Mouse (Mus musculus): ENCODE measurements around the gene Ret. TPM values are rescaled to one million over a fixed set of nuclear protein-coding genes. Genes with fewer than 3 reads are reported as not detected.
A peak's percentile ranks its signal among the peaks of the same experiment; 100 is the strongest.

Gene Ret
- polyA plus RNA-seq (2012), result not detected in 2 replicates

DNA sequence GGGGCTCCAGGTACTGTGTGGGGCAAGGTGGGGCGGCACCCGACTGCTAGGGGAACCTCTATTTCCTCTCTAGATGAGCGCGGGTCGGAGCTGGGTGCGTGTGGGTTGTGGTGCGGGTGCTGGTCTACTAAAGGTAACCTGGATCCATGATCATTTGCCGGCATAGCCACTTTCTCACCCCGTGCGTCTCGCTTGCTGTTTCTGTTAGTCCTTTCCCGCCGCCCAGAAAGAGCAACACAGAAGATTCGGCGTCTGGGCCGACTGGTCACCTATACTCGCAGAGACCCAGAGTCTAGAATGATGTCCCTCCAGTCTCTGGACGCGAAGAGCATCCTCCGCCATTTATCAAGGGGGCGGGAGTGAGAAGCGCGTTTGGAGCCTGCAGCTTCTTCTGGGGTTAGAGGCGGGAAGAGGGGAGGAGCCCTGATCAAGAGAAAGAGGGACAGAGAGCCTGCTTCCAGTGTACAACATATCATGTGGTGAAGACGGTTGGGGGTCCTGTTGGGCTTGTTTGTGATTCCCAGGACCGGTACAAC lies at the start of gene Ret:
Ret (minus strand) TSS at position 279 of the 536 bp plus-strand sequence.
- Histone ChIP-seq H3K4me1 (ENCODE audit: control insufficient read depth) (no peaks in the 10 kb centered on the region; the same call in 1 of the 2 replicates), H3K4me3 (replicated peaks) (peak within 1 kb of the TSS; percentile 16), H3K36me3 (ENCODE audit: control insufficient read depth) (no peaks in the 10 kb centered on the region), H3K27me3 (ENCODE audit: control insufficient read depth) (peaks cover 59% of the 10 kb centered on the region), H3K9me3 (ENCODE audit: control insufficient read depth, low read length) (no peaks in the 10 kb centered on the region)
- TF ChIP-seq TAL1 (IDR thresholded peaks at IDR 0.05; ENCODE audit: low read length), result no peak
- TF ChIP-seq GATA1 (IDR thresholded peaks at IDR 0.05; ENCODE audit: low read length), result no peak

DNA sequence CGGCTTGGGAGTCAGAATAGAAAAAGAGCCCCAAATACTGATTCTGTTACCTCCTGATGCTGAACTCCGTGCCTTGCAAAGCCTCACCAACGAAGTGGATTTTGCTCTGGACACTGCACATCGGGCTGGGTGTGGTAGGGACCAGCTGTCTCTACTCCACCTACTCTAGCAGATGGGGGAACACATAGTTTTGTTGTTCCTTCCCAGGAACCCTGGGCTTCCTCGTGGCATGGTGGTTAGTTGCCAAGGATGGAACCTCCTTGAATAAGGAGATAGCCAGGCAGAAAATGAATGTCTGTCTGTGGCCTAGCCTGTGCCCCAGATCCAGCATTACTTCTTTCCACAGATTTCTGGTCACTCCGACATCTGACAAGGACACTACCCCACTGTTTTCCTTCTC lies 49.6 kb upstream of the Ret start:
- TF ChIP-seq TAL1 (IDR thresholded peaks at IDR 0.05; ENCODE audit: low read length) (no peak), GATA1 (IDR thresholded peaks at IDR 0.05; ENCODE audit: low read length) (no peak)
- H3K4me3 ChIP-seq (replicated peaks), result no peak overlapping the region

GRCm38 (mm10) chr6:118244106-118244505 lies 46.6 kb upstream of the Ret start:
- Histone ChIP-seq H3K36me3 (ENCODE audit: control insufficient read depth) (no peaks in the 10 kb centered on the region), H3K9me3 (ENCODE audit: control insufficient read depth, low read length) (no peaks in the 10 kb centered on the region), H3K4me3 (replicated peaks) (no peak overlapping the region), H3K27me3 (ENCODE audit: control insufficient read depth) (no peaks in the 10 kb centered on the region), H3K4me1 (ENCODE audit: control insufficient read depth) (no peaks in the 10 kb centered on the region)
- TF ChIP-seq TAL1 (IDR thresholded peaks at IDR 0.05; ENCODE audit: low read length) (no peak), GATA1 (IDR thresholded peaks at IDR 0.05; ENCODE audit: low read length) (no peak)

More for the DNA sequence above, 49.6 kb upstream of the Ret start:
- Histone ChIP-seq H3K36me3 (ENCODE audit: control insufficient read depth) (no peaks in the 10 kb centered on the region), H3K4me1 (ENCODE audit: control insufficient read depth) (no peaks in the 10 kb centered on the region), H3K9me3 (ENCODE audit: control insufficient read depth, low read length) (no peaks in the 10 kb centered on the region), H3K27me3 (ENCODE audit: control insufficient read depth) (no peaks in the 10 kb centered on the region)

- TF ChIP-seq TAL1 (IDR thresholded peaks at IDR 0.05; ENCODE audit: low read length), result no peak
- TF ChIP-seq GATA1 (IDR thresholded peaks at IDR 0.05; ENCODE audit: low read length), result no peak
- Histone ChIP-seq H3K9me3 (ENCODE audit: control insufficient read depth, low read length) (no peaks in the 10 kb centered on the region), H3K27me3 (ENCODE audit: control insufficient read depth) (no peaks in the 10 kb centered on the region), H3K4me3 (replicated peaks) (no peak overlapping the region), H3K4me1 (ENCODE audit: control insufficient read depth) (no peaks in the 10 kb centered on the region), H3K36me3 (ENCODE audit: control insufficient read depth) (no peaks in the 10 kb centered on the region)
These were observed 45.4 kb upstream of the Ret start for GRCm38 (mm10) chr6:118242941-118243340.

GRCm38 (mm10) chr6:118226072-118226471 lies 28.6 kb upstream of the Ret start:
- TF ChIP-seq TAL1 (IDR thresholded peaks at IDR 0.05; ENCODE audit: low read length), result no peak
- no peak for TF ChIP-seq GATA1 (IDR thresholded peaks at IDR 0.05; ENCODE audit: low read length)
- Histone ChIP-seq H3K9me3 (ENCODE audit: control insufficient read depth, low read length) (no peaks in the 10 kb centered on the region), H3K4me3 (replicated peaks) (no peak overlapping the region), H3K4me1 (ENCODE audit: control insufficient read depth) (no peaks in the 10 kb centered on the region), H3K27me3 (ENCODE audit: control insufficient read depth) (no peaks in the 10 kb centered on the region), H3K36me3 (ENCODE audit: control insufficient read depth) (no peaks in the 10 kb centered on the region)

DNA sequence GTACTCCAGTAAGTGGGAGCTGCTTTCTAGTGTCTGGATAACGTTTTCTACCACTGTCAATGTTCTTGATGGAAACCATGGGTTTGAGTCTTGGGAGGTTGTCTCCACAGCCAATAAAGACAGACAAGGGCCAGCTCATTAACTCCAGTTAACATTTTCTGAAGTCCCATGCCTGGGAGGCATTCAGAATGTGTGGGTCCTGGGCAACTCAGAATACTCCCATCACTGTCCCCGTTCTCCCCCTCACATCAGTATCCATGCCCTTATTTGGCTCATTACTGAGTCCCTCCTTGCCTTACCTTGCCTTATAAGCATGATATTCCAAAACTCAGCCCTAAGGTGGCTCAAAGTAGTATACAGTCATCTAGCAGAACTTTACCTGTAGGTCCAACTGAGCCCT lies 25.0 kb upstream of the Ret start:
- no peaks in the 10 kb centered on the region for H3K9me3 ChIP-seq (ENCODE audit: control insufficient read depth, low read length)
- no peaks in the 10 kb centered on the region for H3K4me1 ChIP-seq (ENCODE audit: control insufficient read depth)
- no peak overlapping the region for H3K4me3 ChIP-seq (replicated peaks)
- H3K36me3 ChIP-seq (ENCODE audit: control insufficient read depth), result no peaks in the 10 kb centered on the region
- TF ChIP-seq GATA1 (IDR thresholded peaks at IDR 0.05; ENCODE audit: low read length) (no peak), TAL1 (IDR thresholded peaks at IDR 0.05; ENCODE audit: low read length) (no peak)
- no peaks in the 10 kb centered on the region for H3K27me3 ChIP-seq (ENCODE audit: control insufficient read depth)

GRCm38 (mm10) chr6:118215676-118216075 lies 18.2 kb upstream of the Ret start:
- Histone ChIP-seq H3K4me3 (replicated peaks) (no peak overlapping the region), H3K27me3 (ENCODE audit: control insufficient read depth) (no peaks in the 10 kb centered on the region)

DNA sequence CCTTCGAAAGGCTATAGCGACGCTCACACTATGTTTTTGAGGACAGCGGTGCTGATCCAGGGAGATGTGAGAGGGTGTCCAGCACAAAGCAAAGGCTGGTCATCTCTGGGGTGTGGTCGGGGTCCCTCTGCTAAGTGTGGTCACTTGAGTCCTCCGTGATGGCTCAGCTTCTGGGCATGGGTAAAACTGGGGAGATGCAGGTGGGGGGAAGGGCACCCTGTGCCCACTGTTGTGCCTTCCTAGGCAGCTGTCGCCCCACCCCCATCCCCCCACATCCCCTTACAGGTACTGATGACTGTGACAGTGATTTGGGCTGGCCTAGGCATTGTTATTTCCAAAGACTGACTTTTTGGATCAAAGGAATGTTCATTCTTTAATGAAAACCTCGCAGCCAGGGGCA lies 10.8 kb upstream of the Ret start:
- Histone ChIP-seq H3K27me3 (ENCODE audit: control insufficient read depth) (no peaks in the 10 kb centered on the region), H3K4me1 (ENCODE audit: control insufficient read depth) (no peaks in the 10 kb centered on the region), H3K36me3 (ENCODE audit: control insufficient read depth) (no peaks in the 10 kb centered on the region), H3K4me3 (replicated peaks) (no peak overlapping the region), H3K9me3 (ENCODE audit: control insufficient read depth, low read length) (no peaks in the 10 kb centered on the region)
- TF ChIP-seq TAL1 (IDR thresholded peaks at IDR 0.05; ENCODE audit: low read length) (no peak), GATA1 (IDR thresholded peaks at IDR 0.05; ENCODE audit: low read length) (no peak)

More at GRCm38 (mm10) chr6:118215676-118216075, 18.2 kb upstream of the Ret start:
- H3K9me3 ChIP-seq (ENCODE audit: control insufficient read depth, low read length), result no peaks in the 10 kb centered on the region
- H3K36me3 ChIP-seq (ENCODE audit: control insufficient read depth), result no peaks in the 10 kb centered on the region
- no peaks in the 10 kb centered on the region for H3K4me1 ChIP-seq (ENCODE audit: control insufficient read depth)
- no peak for TF ChIP-seq GATA1 (IDR thresholded peaks at IDR 0.05; ENCODE audit: low read length)

GRCm38 (mm10) chr6:118206386-118206785 lies 8.9 kb upstream of the Ret start:
- Histone ChIP-seq H3K36me3 (ENCODE audit: control insufficient read depth) (no peaks in the 10 kb centered on the region), H3K9me3 (ENCODE audit: control insufficient read depth, low read length) (no peaks in the 10 kb centered on the region), H3K4me1 (ENCODE audit: control insufficient read depth) (no peaks in the 10 kb centered on the region), H3K4me3 (replicated peaks) (no peak overlapping the region), H3K27me3 (ENCODE audit: control insufficient read depth) (no peaks in the 10 kb centered on the region)
- no peak for TF ChIP-seq GATA1 (IDR thresholded peaks at IDR 0.05; ENCODE audit: low read length)
- TF ChIP-seq TAL1 (IDR thresholded peaks at IDR 0.05; ENCODE audit: low read length), result no peak
